In the genomic region with DNA sequence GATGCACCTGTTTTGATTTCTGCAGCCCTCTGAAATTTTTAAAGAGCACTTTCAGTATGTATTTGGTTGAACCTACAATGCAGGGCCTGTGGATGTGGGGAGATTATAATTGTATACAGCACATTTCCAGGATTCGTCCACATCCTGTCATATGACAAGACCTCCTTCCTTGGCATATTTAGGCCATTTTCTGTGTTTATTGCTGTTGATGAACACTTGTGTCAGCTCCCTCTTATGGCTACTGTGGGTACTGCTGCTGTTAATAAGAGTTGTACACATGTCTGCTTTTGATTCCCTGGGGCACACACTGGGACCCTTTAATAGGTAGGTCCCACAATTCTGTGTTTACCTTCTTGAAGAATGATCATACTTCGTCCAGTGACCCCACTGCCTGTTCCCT, we compare ENCODE assay signal across 10 mouse cellular contexts. TPM values are rescaled to one million over a fixed set of nuclear protein-coding genes. Genes with fewer than 3 reads are reported as not detected.
DNase-seq lines count a peak whose midpoint lies in the region; ATAC-seq and TF ChIP-seq lines count a peak whose summit lies in the region.
"Had no signal": no experiment of that assay in that cellular context is flagged by ENCODE, and none has a peak within 500 bp of the region (broad histone marks: within the 10 kb centered on the region; RNA-seq: fewer than 3 reads in every experiment).

No protein-coding gene starts in this region.

- ATAC-seq in midbrain, embryonic 11.5 days (ENCODE audit: low FRiP score) = no peak
- ATAC-seq in lung, postnatal 0 days = peak; percentile 35

- no peaks in the 10 kb centered on the region for H3K27me3 ChIP-seq in midbrain, embryonic 11.5 days (ENCODE audit: control insufficient read depth, insufficient read depth, low read length)
- H3K27me3 ChIP-seq in midbrain, embryonic 10.5 days (ENCODE audit: low read depth, poor library complexity, severe bottlenecking) = 0 out of 2 replicates have a peak, but pooled peaks cover 6% of the 10 kb centered on the region
- no peaks in the 10 kb centered on the region for H3K27me3 ChIP-seq in lung, postnatal 0 days (replicated peaks; ENCODE audit: insufficient read depth, low read length)

- TF ChIP-seq EP300 in lung, postnatal 0 days (IDR thresholded peaks at IDR 0.05) = no peak

- TF ChIP-seq POLR2A in brain, embryonic 14.5 days (IDR thresholded peaks at IDR 0.05; ENCODE audit: borderline replicate concordance, extremely low read depth, insufficient read depth, insufficient read length, poor library complexity, severe bottlenecking) = no peak

- no peak overlapping the region for H3K27ac ChIP-seq in midbrain, embryonic 11.5 days (ENCODE audit: low read depth, low read length)
- H3K27ac ChIP-seq in midbrain, embryonic 10.5 days (replicated peaks) = no peak overlapping the region
- H3K27ac ChIP-seq in lung, postnatal 0 days (ENCODE audit: low read length) = no peak overlapping the region
- H3K27ac ChIP-seq: heart, embryonic 15.5 days had no signal

- no peak overlapping the region for H3K4me3 ChIP-seq in midbrain, embryonic 11.5 days (ENCODE audit: low read depth, low read length)
- H3K4me3 ChIP-seq in midbrain, embryonic 10.5 days = no peak overlapping the region
- no peak overlapping the region for H3K4me3 ChIP-seq in lung, postnatal 0 days (ENCODE audit: low read depth, low read length)
- H3K4me3 ChIP-seq: heart, embryonic 15.5 days had no signal

- no peaks in the 10 kb centered on the region for H3K9me3 ChIP-seq in midbrain, embryonic 11.5 days (ENCODE audit: control insufficient read depth, low read length)
- no peaks in the 10 kb centered on the region for H3K9me3 ChIP-seq in midbrain, embryonic 10.5 days (replicated peaks)
- no peaks in the 10 kb centered on the region for H3K9me3 ChIP-seq in lung, postnatal 0 days (ENCODE audit: low read length)
- H3K9me3 ChIP-seq: heart, embryonic 15.5 days had no signal

- DNase-seq in gastrocnemius, adult 18-20 months (ENCODE audit: low spot score) = peak; percentile 49
- DNase-seq in gastrocnemius, postnatal 25 days = no peak
- DNase-seq in midbrain, embryonic 11.5 days (ENCODE audit: low spot score, missing footprints) = peak; percentile 91
- no peak for DNase-seq in midbrain, embryonic 10.5 days (ENCODE audit: low spot score)
- peak; percentile 72 for DNase-seq in brain, embryonic 14.5 days (ENCODE audit: low read depth)
- DNase-seq in lung, postnatal 0 days (ENCODE audit: low spot score) = peak; percentile 57
- no peak for DNase-seq in Muller cell, postnatal 12 days (ENCODE audit: inconsistent ontology term)
- DNase-seq in urinary bladder, adult 2 months (ENCODE audit: low spot score) = no peak

- WGBS in midbrain, embryonic 11.5 days = 49% methylated on average over 2 of the region's 2 CpGs
- 50% methylated on average over 2 of the region's 2 CpGs for WGBS in midbrain, embryonic 10.5 days
- WGBS in lung, postnatal 0 days = 48% methylated on average over 2 of the region's 2 CpGs

- H3K36me3 ChIP-seq in midbrain, embryonic 11.5 days (ENCODE audit: control insufficient read depth, insufficient read depth, low read length) = no peaks in the 10 kb centered on the region
- no peaks in the 10 kb centered on the region for H3K36me3 ChIP-seq in midbrain, embryonic 10.5 days
- H3K36me3 ChIP-seq in lung, postnatal 0 days (ENCODE audit: insufficient read depth, low read length) = no peaks in the 10 kb centered on the region
- H3K36me3 ChIP-seq: heart, embryonic 15.5 days had no signal

- H3K4me2 ChIP-seq in midbrain, embryonic 11.5 days = no peak overlapping the region
- no peak overlapping the region for H3K4me2 ChIP-seq in lung, postnatal 0 days (replicated peaks; ENCODE audit: low read depth, low read length)
- H3K4me2 ChIP-seq: heart, embryonic 15.5 days had no signal

- no peaks in the 10 kb centered on the region for H3K4me1 ChIP-seq in midbrain, embryonic 11.5 days (ENCODE audit: control insufficient read depth, insufficient read depth, low read length)
- H3K4me1 ChIP-seq in midbrain, embryonic 10.5 days = peaks cover 1% of the 10 kb centered on the region
- no peaks in the 10 kb centered on the region for H3K4me1 ChIP-seq in lung, postnatal 0 days (ENCODE audit: insufficient read depth, low read depth, low read length)

- TF ChIP-seq CTCF in brain, embryonic 14.5 days (IDR thresholded peaks at IDR 0.05; ENCODE audit: borderline replicate concordance, extremely low read depth, insufficient read depth, insufficient read length) = peak; percentile 37; the same call in 1 of the 2 replicates
- TF ChIP-seq CTCF in lung, postnatal 0 days (IDR thresholded peaks at IDR 0.05) = peak; percentile 76

- H3K9ac ChIP-seq in midbrain, embryonic 11.5 days (ENCODE audit: low read length) = no peak overlapping the region
- H3K9ac ChIP-seq in lung, postnatal 0 days (replicated peaks; ENCODE audit: low read depth) = no peak overlapping the region
- H3K9ac ChIP-seq: heart, embryonic 15.5 days had no signal

RNA-seq across cellular contexts. Expression of a gene that starts 22.9 kb away (rescaled TPM):
- 1 to 10 TPM; 3.4 to 8.6 TPM for total RNA-seq in gastrocnemius, adult 18-20 months (2021)
- total RNA-seq in gastrocnemius, postnatal 25 days (2021) = 1 to 10 TPM; 3.6 to 6.7 TPM
- polyA plus RNA-seq in midbrain, embryonic 11.5 days (2014; fragmentation: Nextera tagmentation; extraction: Ambion mirVana) = 60.3 and 63.9 TPM in 2 replicates
- polyA plus RNA-seq in midbrain, embryonic 10.5 days (2016; fragmentation: Nextera tagmentation; extraction: Ambion mirVana) = 65.8 and 74.1 TPM in 2 replicates
- 50.0 and 58.5 TPM in 2 replicates for polyA plus RNA-seq in brain, embryonic 14.5 days (2012; rRNA removed)
- polyA plus RNA-seq in lung, postnatal 0 days (2015; fragmentation: Nextera tagmentation; extraction: Ambion mirVana) = 14.1 and 16.0 TPM in 2 replicates
- 50.1 and 60.0 TPM in 2 replicates for polyA plus RNA-seq in urinary bladder, adult 2 months (2012; rRNA removed)

RNA-seq across cellular contexts. Expression of a gene that starts 39.0 kb away (rescaled TPM):
- 1 to 10 TPM in 1 of 2 experiments, under 1 TPM in 1; 0.84 to 1.2 TPM for total RNA-seq in gastrocnemius, adult 18-20 months (2021)
- total RNA-seq in gastrocnemius, postnatal 25 days (2021) = 1 to 10 TPM; 1.1 to 1.3 TPM
- 1.4 and 1.5 TPM in 2 replicates for polyA plus RNA-seq in midbrain, embryonic 11.5 days (2014; fragmentation: Nextera tagmentation; extraction: Ambion mirVana)
- 1.3 and 1.9 TPM in 2 replicates for polyA plus RNA-seq in midbrain, embryonic 10.5 days (2016; fragmentation: Nextera tagmentation; extraction: Ambion mirVana)
- polyA plus RNA-seq in brain, embryonic 14.5 days (2012; rRNA removed) = 1.9 and 2.0 TPM in 2 replicates
- 13.8 and 14.8 TPM in 2 replicates for polyA plus RNA-seq in lung, postnatal 0 days (2015; fragmentation: Nextera tagmentation; extraction: Ambion mirVana)
- polyA plus RNA-seq in urinary bladder, adult 2 months (2012; rRNA removed) = 22.6 and 25.3 TPM in 2 replicates

RNA-seq across cellular contexts. Expression of a gene that starts 53.6 kb away (rescaled TPM):
- total RNA-seq in gastrocnemius, adult 18-20 months (2021) = 10 to 100 TPM; 18.8 to 21.3 TPM
- 10 to 100 TPM; 20.5 to 22.3 TPM for total RNA-seq in gastrocnemius, postnatal 25 days (2021)
- polyA plus RNA-seq in midbrain, embryonic 11.5 days (2014; fragmentation: Nextera tagmentation; extraction: Ambion mirVana) = 96.4 and 102 TPM in 2 replicates
- 131 and 140 TPM in 2 replicates for polyA plus RNA-seq in midbrain, embryonic 10.5 days (2016; fragmentation: Nextera tagmentation; extraction: Ambion mirVana)
- polyA plus RNA-seq in brain, embryonic 14.5 days (2012; rRNA removed) = 78.9 and 91.3 TPM in 2 replicates
- 74.0 and 80.1 TPM in 2 replicates for polyA plus RNA-seq in lung, postnatal 0 days (2015; fragmentation: Nextera tagmentation; extraction: Ambion mirVana)
- 55.4 and 60.6 TPM in 2 replicates for polyA plus RNA-seq in urinary bladder, adult 2 months (2012; rRNA removed)

RNA-seq across cellular contexts. Expression of a gene that starts 56.8 kb away (rescaled TPM):
- not detected for total RNA-seq in gastrocnemius, adult 18-20 months (2021)
- not detected for total RNA-seq in gastrocnemius, postnatal 25 days (2021)
- polyA plus RNA-seq in midbrain, embryonic 11.5 days (2014; fragmentation: Nextera tagmentation; extraction: Ambion mirVana) = not detected in 2 replicates
- not detected in 2 replicates for polyA plus RNA-seq in midbrain, embryonic 10.5 days (2016; fragmentation: Nextera tagmentation; extraction: Ambion mirVana)
- polyA plus RNA-seq in brain, embryonic 14.5 days (2012; rRNA removed) = not detected in 2 replicates
- 0.12 TPM in 1 of 2 replicates, not detected in the other for polyA plus RNA-seq in lung, postnatal 0 days (2015; fragmentation: Nextera tagmentation; extraction: Ambion mirVana)
- not detected in 2 replicates for polyA plus RNA-seq in urinary bladder, adult 2 months (2012; rRNA removed)
- total RNA-seq: adrenal gland, adult 18-20 months had no signal
- polyA plus RNA-seq: heart, embryonic 15.5 days had no signal

Comparison
In these comparisons a context has a peak if more than half of its experiments do, and no peak if none do; other contexts are left out.
1. DNase-seq: peak in gastrocnemius, adult 18-20 months (single experiment), midbrain, embryonic 11.5 days (single experiment), brain, embryonic 14.5 days (single experiment) and lung, postnatal 0 days (single experiment); none in gastrocnemius, postnatal 25 days (single experiment), midbrain, embryonic 10.5 days (single experiment), Muller cell, postnatal 12 days (single experiment) and urinary bladder, adult 2 months (single experiment).